Mouse (Mus musculus): ENCODE results near the gene Sik3.
A peak's percentile ranks its signal among the peaks of the same experiment; 100 is the strongest.

The Sik3 gene

DNA sequence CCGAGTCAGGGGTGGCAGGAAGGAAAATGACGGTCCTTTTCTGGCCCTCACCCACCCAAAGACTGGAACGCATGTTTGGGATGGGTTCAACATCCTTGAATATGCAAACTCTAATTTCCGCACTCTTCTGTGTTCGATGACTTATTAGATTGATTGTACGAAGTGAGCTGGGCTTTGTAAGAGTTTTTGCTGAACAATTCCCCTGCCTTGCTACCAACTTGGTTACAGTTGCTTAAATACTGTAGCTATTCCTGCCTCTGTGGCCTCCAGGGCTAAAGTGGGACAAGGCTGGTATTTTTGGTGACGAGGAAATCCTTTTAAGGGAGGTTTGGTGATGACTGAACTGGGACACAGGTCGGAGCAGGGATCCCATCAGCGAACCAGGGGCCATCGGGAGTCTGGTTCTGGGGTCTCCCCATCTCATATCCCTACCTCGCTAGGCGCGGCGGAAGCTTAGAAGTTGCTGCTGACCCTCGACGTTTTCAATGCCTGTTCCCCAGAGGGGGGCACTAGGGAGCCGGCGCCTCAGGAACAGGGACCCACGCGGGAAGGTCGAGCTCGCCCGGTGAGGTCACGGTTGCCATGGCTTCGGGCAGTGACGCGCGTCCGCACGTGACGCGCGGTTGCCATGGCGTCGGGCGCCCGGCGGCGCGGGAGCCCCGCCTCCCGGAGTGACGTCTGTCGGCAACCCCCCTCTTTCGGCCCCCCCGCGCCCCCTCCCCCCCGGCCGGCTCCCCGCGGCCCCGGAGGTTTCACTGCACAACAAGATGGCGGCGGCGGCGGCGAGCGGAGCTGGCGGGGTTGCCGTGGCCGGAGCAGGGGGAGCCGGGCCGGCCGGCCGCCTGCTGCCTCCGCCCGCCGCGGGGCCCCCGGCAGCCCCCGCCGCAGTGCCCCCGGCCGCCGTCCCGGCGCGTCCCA is at the start of gene Sik3, which contains the start of gene Pafah1b2:
Sik3 (plus strand) TSS at position 730 of the 918 bp plus-strand sequence.
Pafah1b2 (minus strand) TSS at position 600 of the 918 bp plus-strand sequence.
- peak; percentile 96 for DNase-seq (ENCODE audit: low read depth, low spot score)

DNA sequence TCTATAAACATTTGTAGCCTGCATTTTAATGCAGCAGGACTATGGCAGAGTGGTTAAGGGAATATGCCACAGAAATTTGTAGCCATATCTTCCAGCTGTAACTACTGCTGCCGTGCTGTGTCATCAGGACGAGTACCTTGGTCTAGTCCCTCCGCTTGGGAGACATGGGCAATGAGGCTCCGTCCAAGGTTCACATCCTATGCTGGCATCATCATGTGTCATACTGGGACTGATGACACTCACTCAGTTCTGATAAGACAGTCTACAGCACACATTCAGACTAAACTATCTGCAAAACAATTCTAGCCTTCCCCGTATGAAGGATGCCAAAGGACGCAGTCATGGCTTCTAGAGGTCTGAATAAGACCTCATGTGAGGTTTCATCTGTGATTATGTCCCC is 49.0 kb upstream of the Sik3 start:
- DNase-seq (ENCODE audit: low read depth, low spot score) = no peak

DNA sequence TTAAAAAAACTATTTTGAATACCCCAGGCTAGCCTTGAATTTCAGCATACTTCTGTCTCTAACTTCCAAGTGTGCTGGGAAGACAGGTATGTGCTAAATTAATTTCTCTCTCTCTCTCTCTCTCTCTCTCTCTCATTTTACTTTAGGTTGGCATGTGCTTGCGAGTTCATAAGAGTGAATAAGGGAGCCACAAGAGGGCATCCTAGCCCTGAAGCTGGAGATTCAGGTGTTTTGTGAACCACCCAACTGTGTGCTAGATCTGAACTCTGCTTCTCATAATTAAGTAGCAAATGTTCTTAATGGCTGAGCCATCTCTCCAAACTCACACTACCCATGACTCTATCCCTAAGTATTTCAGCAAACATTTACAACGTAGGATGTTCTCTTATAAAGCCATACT is 35.7 kb upstream of the Sik3 start:
- peak; percentile 43 for DNase-seq (ENCODE audit: low read depth, low spot score)

DNA sequence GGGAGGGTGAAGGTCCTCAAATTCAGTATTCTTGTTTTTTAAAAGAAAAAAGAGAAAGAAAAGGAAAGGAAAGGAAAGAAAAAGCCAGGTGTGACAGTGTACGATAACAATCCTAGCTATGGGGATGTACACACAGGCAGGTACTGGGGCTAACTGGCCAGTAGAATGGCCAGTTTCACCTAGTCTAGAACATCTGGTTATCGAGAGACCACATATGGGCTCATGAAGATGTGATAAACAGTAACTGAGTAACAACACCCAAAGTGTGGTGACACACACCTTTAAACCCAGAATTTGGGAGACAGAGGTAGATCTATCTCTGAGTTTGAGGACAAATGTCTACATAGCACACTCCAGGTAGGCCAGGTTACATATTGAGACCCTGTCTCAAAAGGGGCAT is 32.8 kb upstream of the Sik3 start:
- DNase-seq (ENCODE audit: low read depth, low spot score) = no peak

DNA sequence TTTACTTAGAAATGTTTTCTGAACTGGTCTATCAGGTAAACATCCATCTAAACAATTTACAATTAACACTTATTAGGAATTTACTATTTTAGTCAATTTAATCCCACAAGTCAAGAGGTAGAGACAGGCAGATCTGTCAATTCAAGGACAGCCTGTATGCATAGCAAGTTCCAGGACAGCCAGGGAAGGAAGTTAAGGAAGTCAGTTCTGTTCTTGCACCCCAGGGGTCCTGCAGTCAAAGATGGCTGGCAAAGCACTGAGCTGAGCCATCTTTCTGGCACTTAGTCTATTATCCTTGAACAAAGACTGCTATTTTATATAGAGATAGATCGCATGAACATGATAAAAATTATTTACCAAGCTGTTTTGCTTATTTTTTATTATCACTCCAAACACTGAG is 32.0 kb upstream of the Sik3 start:
- no peak for DNase-seq (ENCODE audit: low read depth, low spot score)

DNA sequence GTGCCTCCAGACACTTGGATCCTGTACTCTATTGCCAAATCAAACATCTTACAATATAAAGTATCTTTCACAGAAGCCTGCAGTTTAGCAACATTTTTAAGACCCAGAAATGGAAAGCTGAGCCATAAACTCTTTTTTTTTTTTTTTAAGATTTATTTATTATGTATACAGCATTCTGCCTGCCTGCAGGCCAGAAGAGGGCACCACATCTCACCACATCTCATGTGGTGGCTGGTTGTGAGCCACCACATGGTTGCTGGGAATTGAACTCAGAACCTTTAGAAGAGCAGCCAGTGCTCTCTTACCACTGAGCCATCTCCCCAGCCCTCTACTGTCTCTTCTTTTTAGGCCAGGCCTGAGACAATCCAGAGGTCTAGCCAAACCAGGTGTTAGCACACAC is 31.3 kb upstream of the Sik3 start:
- peak; percentile 64 for DNase-seq (ENCODE audit: low read depth, low spot score)

DNA sequence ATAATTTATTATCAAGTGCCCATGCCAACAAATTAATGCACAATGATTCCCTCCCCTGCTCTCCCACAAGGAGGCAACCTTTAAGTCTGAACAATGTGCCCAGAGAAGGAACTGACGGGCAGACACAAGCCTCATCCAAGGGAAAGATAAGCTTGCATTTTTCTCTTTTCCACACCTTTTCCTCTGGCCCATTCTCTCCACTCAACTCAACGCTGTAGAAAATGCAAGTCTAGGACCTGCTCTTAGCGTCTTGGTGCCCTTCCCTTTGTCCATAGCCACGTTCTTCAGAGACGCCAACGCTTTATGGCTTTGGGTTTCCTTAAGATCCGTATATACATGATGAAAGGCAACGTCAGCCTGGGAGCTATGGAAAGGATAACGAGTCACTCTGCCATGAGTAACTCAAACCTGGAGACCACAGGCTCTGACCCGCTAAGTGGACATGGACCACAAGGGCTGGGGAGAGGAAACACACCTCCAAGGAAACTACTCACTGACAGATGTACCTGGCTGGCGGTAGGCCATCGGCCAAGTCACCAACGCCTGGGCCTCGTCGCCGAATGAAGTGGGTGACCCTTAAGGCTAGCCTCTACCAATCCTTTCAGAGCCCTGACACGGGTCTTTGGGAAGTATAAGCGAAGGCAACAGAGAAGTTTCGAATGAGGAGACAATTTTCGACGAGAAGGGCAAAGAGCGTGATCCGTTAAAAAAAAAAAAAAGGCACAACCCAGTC is 28.8 kb upstream of the Sik3 start:
- DNase-seq (ENCODE audit: low read depth, low spot score) = peak; percentile 47

DNA sequence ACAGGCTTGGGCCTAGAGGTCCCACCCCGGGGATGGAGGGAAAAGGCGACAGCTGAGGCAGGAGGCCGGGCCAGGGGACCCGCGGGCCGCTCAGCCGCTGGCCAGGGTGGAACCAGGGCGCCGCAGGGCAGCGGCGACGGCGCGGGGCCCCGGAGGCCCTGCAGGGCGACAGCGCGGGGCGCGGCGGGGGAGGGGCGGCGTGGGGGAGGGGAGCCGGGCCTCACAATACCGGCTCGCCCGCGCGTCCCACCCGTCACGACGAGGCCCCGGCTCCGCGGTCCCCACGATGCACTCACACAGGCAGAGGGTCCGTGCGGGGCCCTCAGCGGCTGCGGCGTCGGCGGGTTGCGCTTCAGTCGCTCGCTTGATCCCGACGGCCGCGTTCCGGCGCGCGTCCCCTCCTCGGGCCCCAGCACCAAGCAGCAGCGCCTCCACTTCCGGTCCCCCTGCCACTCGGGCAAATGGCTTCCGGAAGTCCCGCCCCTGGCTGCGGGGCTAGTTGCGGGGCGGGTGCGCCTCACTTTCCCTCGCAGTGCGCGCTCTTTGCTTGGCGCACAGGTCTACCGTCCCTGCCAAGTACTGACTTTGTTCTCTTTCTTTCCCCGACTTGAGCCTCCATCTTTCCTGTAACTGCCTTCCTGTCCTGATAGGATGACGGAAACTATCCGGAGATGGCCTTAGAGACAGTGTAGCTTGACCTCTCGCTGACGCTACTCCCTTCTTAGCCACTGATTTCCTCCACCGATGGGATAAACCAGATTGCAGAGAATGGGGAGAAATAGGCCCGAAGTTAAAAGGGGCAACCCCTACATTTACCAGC is 28.0 kb upstream of the Sik3 start:
- DNase-seq (ENCODE audit: low read depth, low spot score) = peak; percentile 90

DNA sequence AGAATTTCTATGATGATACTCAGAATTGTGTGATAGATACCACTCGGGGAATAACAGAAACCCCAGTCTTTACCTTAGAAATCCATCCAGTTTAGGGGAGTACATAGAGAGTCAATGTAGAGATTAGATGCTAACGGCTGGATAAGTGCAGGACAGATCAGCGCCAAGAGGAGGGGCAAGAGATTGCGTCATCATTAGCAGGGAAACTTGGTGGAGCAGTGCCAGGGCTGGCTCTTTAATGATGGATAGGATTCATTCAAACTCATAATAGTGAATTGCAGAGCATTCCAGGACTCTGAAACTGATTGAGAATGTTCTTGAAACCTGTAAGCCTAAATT is 27.4 kb upstream of the Sik3 start:
- peak; percentile 37 for DNase-seq (ENCODE audit: low read depth, low spot score)

DNA sequence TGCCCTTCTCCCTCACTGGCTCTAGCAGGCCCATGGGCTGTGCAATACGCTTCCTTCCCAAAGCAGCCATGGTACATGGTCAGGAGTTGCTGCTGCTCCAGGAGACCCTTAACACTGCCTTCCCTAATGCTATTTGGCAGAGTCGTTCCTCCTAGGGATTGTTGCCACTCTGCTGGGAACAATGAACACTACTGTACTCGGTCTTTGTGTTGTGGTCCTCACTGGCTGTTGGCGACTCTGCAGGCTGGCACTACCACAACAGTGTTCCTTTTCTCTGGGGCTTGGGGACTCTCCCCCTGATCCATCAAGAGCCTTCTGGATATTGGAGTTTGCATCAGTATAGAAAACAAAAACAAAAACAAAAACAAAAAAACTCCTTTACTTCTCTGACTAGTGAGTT is 13.6 kb upstream of the Sik3 start:
- DNase-seq (ENCODE audit: low read depth, low spot score) = no peak

DNA sequence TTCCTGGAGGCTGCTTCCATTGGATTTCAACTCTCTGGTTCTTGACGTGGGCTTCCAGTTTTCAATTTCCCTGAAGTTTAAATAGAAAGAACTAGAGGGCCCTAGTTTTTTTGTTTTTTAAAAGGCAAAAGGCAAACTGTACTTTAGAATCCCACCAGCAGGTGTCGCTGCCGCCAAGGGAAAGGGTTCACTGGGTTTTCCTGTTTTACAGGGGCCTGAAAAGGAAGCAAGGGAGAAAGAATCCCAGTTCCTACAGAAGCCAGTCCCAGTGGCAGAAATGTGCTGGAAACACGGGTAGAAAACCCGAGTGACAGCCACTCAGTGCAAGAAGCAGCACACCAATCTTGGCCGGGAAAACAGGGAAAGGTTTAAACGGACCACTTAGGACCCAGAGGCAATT is 8.9 kb upstream of the Sik3 start:
- peak; percentile 58 for DNase-seq (ENCODE audit: low read depth, low spot score)

DNA sequence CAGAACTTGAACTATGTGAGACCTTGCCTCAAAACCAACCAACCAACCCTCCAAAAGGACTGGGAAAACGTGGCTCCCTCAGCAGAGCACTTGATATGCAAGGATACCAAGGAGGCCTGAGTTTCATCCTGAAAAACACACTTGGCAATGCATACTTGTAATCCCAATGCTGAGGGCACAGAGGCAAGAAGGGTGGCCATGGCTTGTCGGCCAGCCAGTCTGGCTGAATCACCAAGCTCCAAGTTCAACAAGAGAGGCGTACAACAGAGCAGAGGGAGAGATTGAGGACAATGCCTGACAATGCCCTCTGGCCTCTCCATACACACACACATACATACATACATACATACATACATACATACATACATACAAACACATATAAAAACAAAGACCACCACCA is 8.1 kb upstream of the Sik3 start:
- DNase-seq (ENCODE audit: low read depth, low spot score) = no peak

DNA sequence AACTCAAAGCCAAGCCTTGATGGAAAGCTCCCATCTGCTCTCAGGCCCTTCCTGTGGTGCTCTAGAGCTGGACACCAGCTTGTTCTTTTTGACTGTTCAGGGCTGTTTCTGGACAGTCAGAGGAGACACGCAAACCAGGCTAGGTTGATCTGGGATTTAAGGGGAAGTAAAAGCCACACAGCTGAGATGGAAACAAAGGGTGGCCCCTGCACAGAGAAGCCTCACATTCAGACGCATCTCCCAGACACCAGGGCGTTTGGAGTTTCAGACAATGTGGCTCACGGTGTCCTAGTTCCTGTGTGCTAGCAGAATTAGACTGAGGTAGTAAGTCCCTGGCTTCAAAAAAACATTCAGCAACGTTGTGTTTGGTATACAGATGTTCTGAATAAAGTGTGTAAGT is 6.4 kb upstream of the Sik3 start:
- DNase-seq (ENCODE audit: low read depth, low spot score) = no peak

DNA sequence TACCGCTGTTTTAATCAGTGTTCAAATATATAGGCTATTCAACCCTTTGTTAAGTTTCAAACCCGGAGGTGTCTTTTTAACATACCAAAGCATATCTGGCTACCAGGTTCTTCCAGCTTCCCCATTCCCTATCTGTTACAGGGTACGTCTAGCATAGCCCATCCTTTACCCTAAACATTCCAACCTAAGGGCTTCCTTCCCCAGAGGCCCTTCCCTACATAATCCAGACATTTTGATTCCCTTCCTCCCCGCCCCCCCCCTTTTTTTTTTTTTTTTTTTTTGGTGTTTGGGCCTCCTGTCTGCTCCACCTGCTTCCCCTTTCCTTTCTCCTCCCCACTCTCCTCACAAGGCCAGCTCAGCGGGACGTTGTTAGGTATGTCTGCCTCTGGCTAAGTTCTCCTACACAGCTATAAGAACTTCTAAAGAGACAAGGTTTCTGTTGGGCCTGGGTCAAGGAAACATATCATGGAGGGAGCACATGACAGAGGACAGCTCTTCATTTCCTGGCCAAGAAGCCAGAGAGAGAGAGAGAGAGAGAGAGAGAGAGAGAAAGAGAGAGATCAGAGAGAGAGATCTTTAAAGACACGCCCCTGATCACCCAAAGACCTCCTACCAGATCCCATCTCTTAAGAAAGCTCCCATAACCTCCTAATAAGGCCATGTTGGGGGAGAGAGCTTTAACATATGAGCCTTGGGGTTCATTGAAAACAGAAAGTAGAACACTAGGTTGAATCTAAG is 3.5 kb upstream of the Sik3 start:
- no peak for DNase-seq (ENCODE audit: low read depth, low spot score)

DNA sequence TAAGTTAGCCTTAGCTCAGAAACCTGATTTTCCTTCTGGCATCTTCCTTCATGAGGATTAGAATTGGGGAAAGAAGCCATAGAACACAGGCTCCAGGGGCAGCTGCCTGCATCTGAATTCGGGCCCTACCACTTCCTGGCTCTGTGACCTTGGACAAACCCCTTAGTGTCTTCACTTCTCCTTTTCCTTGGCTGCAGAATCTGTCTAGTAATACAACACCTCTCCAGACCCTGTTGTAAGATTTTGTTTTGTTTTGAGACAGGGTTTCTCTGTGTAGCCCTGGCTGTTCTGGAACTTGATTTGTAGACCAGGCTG is 3.0 kb upstream of the Sik3 start:
- DNase-seq (ENCODE audit: low read depth, low spot score) = no peak

DNA sequence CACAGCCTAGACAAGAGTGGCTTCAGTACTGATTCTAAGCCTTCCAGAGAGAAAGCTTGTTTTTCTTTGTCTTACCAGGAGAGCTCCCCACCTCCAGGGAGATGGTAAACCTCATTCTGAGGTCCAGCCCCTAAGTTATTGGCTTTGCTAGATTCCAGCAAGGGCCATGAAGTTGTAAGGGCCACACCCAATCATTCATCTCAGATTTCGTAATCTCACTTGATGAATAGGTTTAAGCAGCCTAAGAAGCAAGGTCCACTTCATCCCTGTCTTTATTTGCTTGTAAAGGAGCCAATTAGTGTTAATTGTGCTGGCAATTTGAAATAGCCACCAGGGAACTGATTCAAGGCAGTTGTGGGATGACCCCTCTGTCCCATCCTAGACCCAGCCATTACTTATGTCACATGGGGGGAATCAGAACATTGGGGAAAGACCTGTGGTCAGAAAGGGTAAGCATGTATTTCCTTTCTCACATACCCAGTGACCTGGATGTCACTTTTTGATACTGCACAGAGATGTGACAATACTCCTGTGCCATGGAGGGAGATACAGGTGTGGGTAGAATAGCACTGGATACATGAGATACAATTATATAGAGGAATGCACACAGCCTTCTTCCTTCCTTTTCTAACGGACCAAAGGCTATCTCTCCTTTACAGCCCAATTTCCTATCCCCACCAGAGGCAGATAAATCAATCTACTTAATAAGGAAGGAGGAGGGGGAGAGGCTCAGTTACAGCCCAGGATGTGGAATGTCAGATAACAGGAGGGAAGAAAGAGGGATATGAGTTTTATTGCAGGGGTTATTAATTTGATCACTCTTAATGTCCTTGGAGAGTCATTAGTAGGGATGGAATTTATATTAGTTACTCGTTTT is 1.3 kb upstream of the Sik3 start:
- no peak for DNase-seq (ENCODE audit: low read depth, low spot score)

DNA sequence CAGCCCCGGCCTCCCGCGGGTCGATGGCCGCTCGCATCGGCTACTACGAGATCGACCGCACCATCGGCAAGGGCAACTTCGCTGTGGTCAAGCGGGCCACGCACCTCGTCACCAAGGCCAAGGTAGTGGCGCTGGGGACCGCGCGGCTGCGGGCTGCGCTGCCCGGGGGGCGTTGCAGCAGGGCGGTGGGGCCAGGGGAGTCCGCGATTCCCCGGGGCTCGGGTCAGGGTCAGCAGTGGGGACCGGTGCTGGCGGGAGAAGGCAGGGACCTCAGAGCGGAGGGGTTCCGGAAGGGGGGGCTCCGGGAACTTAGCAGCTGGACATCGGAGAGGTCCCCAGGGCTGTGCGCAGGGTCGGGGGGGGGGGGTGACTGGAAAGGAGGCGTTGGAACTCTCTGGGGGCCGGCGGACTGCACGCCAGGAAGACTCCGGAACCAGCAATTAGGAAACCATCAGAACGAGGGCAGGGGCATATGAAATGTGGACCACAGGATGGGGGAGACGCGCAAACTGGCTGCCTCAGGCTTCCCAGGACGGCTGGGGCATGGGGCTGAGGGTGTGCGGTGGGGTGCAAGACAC is 478 bp downstream of the Sik3 start:
- peak; percentile 57 for DNase-seq (ENCODE audit: low read depth, low spot score)

DNA sequence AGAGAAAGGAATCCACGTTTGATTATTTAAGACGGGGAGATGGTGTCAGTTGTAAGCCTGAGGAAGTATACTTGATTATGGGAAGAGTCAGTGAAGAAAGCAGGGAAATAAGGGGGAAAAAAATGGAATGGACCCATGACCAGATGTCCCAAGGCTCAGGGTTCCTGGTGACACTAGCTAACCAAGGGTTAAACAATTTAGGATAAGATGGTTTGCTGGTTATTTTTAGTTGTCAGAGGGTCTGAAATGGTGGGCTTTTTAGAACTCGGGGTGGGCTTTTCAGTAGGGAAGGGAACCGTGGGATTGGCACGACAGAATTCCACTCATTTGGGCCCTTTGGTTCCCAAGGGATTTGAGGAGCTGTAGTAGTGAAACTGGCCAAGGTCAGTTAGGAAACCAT is 996 bp downstream of the Sik3 start:
- no peak for DNase-seq (ENCODE audit: low read depth, low spot score)

DNA sequence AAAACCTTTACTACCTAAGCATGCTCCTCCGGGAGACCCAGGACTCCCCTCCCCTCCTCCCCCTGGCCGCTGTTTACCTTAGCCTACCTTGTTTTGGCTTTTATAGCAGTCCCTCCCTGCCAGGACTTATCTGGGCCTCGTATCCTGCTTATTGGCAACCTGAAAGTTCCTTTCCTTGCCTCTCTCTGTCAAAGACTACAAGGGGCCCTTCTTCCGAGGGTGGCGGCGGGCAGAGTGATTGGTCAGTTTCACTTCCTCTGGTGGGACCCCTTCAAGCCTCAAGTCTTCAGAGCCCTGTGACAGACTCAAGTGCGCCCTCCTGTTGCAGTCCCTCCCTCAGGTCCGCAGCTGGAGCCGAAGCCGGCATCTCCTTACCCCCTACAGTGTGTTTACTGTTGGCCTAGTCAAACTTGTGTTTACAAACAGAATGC is 1.6 kb downstream of the Sik3 start:
- peak; percentile 67 for DNase-seq (ENCODE audit: low read depth, low spot score)

DNA sequence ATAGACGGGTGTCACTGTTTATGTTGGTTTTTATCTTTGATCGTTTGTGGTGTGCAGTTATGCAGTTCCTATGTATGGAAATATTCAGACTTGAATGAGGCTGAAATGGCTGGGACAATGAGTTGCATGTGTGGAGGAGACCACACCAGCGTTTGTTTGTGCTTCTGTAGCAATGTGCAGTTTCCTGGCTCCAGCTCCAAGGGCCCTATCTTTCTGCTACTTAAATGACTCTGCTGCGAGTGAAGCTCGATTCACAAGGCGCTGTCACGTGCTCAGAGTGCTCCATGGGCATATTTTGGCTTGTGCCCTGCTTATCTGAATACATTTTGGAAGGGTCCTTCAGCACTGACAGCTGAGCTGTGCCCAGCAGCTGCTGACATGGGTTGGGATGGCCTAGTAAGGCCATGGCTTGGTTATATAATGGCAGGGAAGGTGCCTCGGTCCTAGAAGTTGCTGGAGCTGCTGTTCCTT is 2.5 kb downstream of the Sik3 start:
- peak; percentile 78 for DNase-seq (ENCODE audit: low read depth, low spot score)

Data from CD4-positive helper T cell, adult 2 months (primary cell).